Mouse (Mus musculus): ENCODE data around the gene Olfr1249. TPM values are rescaled to one million over a fixed set of nuclear protein-coding genes. Genes with fewer than 3 reads are reported as not detected.
"Not testable (repeated sequence)": the region's sequence is repeated elsewhere in the genome, so short reads cannot be mapped to it uniquely, and the experiment has no call there.

Gene Olfr1249
- polyA plus RNA-seq (2015; fragmentation: Nextera tagmentation; extraction: Ambion mirVana) = not detected in 2 replicates

- 96% methylated on average over 2 of the region's 2 CpGs for WGBS
- no peak for ATAC-seq (ENCODE audit: low FRiP score)
Observed at GRCm38 (mm10) chr2:89634883-89635282, at the start of gene Olfr1249. TSS of gene Olfr1249 (minus strand) at chr2:89634983.

GRCm38 (mm10) chr2:89671836-89672235 is 37.1 kb upstream of the Olfr1249 start, which contains the start of gene Olfr1251:
TSS of gene Olfr1251 (minus strand) at chr2:89671936.
- Histone ChIP-seq H3K27ac (no peak within 1 kb of the TSS), H3K4me1 (replicated peaks) (no peaks in the 10 kb centered on the region), H3K9ac (no peak within 1 kb of the TSS), H3K27me3 (no peaks in the 10 kb centered on the region), H3K36me3 (no peaks in the 10 kb centered on the region), H3K4me2 (no peak within 1 kb of the TSS), H3K4me3 (no peak within 1 kb of the TSS), H3K9me3 (no peaks in the 10 kb centered on the region)
- ATAC-seq (ENCODE audit: low FRiP score) = no peak

More at GRCm38 (mm10) chr2:89634883-89635282, at the start of gene Olfr1249:
- Histone ChIP-seq H3K9ac (no peak within 1 kb of the TSS), H3K27me3 (no peaks in the 10 kb centered on the region), H3K4me1 (replicated peaks) (no peaks in the 10 kb centered on the region), H3K4me2 (no peak within 1 kb of the TSS), H3K27ac (no peak within 1 kb of the TSS), H3K9me3 (no peaks in the 10 kb centered on the region), H3K36me3 (no peaks in the 10 kb centered on the region), H3K4me3 (no peak within 1 kb of the TSS)

- no peak within 1 kb of the TSS for H3K4me3 ChIP-seq
- H3K4me1 ChIP-seq (replicated peaks) = no peaks in the 10 kb centered on the region
- no peak within 1 kb of the TSS for H3K9ac ChIP-seq
- no peak within 1 kb of the TSS for H3K4me2 ChIP-seq
- no peaks in the 10 kb centered on the region for H3K27me3 ChIP-seq
- H3K27ac ChIP-seq = no peak within 1 kb of the TSS
- no peaks in the 10 kb centered on the region for H3K36me3 ChIP-seq
- no peak for ATAC-seq (ENCODE audit: low FRiP score)
- no peaks in the 10 kb centered on the region for H3K9me3 ChIP-seq
Observed at GRCm38 (mm10) chr2:89661367-89661766, 26.6 kb upstream of the Olfr1249 start, which contains the start of gene Olfr1250. TSS of gene Olfr1250 (minus strand) at chr2:89661467.

GRCm38 (mm10) chr2:89618145-89618544 is 16.6 kb downstream of the Olfr1249 start, which contains the start of gene Olfr1248:
TSS of gene Olfr1248 (minus strand) at chr2:89618245.
- not testable (repeated sequence) for H3K4me1 ChIP-seq (replicated peaks); H3K9ac ChIP-seq; H3K4me2 ChIP-seq; H3K27me3 ChIP-seq; H3K4me3 ChIP-seq; ATAC-seq (ENCODE audit: low FRiP score); H3K9me3 ChIP-seq; H3K36me3 ChIP-seq; H3K27ac ChIP-seq
- 94% methylated on average over 1 of the region's 1 CpGs for WGBS

GRCm38 (mm10) chr2:89614030-89614429 is 20.8 kb downstream of the Olfr1249 start, which contains the start of gene Olfr1247:
TSS of gene Olfr1247 (minus strand) at chr2:89614130.
- no peaks in the 10 kb centered on the region for H3K36me3 ChIP-seq
- no peak for ATAC-seq (ENCODE audit: low FRiP score)

GRCm38 (mm10) chr2:89593057-89593456 is 41.7 kb downstream of the Olfr1249 start, which contains the start of gene Olfr1246:
TSS of gene Olfr1246 (minus strand) at chr2:89593157.
- Histone ChIP-seq H3K9ac (no peak within 1 kb of the TSS), H3K4me1 (replicated peaks) (no peaks in the 10 kb centered on the region), H3K36me3 (no peaks in the 10 kb centered on the region), H3K9me3 (no peaks in the 10 kb centered on the region), H3K4me2 (no peak within 1 kb of the TSS), H3K27ac (no peak within 1 kb of the TSS), H3K27me3 (no peaks in the 10 kb centered on the region), H3K4me3 (no peak within 1 kb of the TSS)
- ATAC-seq (ENCODE audit: low FRiP score) = no peak
- whole genome bisulfite sequencing = 89% methylated on average over 2 of the region's 2 CpGs

More at GRCm38 (mm10) chr2:89614030-89614429, 20.8 kb downstream of the Olfr1249 start, which contains the start of gene Olfr1247:
- Histone ChIP-seq H3K27me3 (no peaks in the 10 kb centered on the region), H3K9me3 (no peaks in the 10 kb centered on the region), H3K4me2 (no peak within 1 kb of the TSS), H3K4me1 (replicated peaks) (no peaks in the 10 kb centered on the region), H3K4me3 (no peak within 1 kb of the TSS), H3K27ac (no peak within 1 kb of the TSS), H3K9ac (no peak within 1 kb of the TSS)
- 97% methylated on average over 2 of the region's 2 CpGs for WGBS

Other genes with a start within 250 kb of the Olfr1249 start
- not detected in 2 replicates for gene Olfr1238, start 225.3 kb downstream of the Olfr1249 start, polyA plus RNA-seq (2015; fragmentation: Nextera tagmentation; extraction: Ambion mirVana)
- gene Olfr1239, start 214.6 kb downstream of the Olfr1249 start, polyA plus RNA-seq (2015; fragmentation: Nextera tagmentation; extraction: Ambion mirVana) = not detected in 2 replicates
- gene Olfr1240, start 192.0 kb downstream of the Olfr1249 start, polyA plus RNA-seq (2015; fragmentation: Nextera tagmentation; extraction: Ambion mirVana) = not detected in 2 replicates
- gene Olfr1241, start 147.9 kb downstream of the Olfr1249 start, polyA plus RNA-seq (2015; fragmentation: Nextera tagmentation; extraction: Ambion mirVana) = not detected in 2 replicates
- gene Olfr1242, start 136.6 kb downstream of the Olfr1249 start, polyA plus RNA-seq (2015; fragmentation: Nextera tagmentation; extraction: Ambion mirVana) = not detected in 2 replicates
- gene Olfr1243, start 103.5 kb downstream of the Olfr1249 start, polyA plus RNA-seq (2015; fragmentation: Nextera tagmentation; extraction: Ambion mirVana) = not detected in 2 replicates
- gene Olfr1245, start 56.5 kb downstream of the Olfr1249 start, polyA plus RNA-seq (2015; fragmentation: Nextera tagmentation; extraction: Ambion mirVana) = not detected in 2 replicates
- not detected in 2 replicates for gene Olfr1246, start 41.8 kb downstream of the Olfr1249 start, polyA plus RNA-seq (2015; fragmentation: Nextera tagmentation; extraction: Ambion mirVana)
- gene Olfr1247, start 20.9 kb downstream of the Olfr1249 start, polyA plus RNA-seq (2015; fragmentation: Nextera tagmentation; extraction: Ambion mirVana) = not detected in 2 replicates
- gene Olfr1248, start 16.7 kb downstream of the Olfr1249 start, polyA plus RNA-seq (2015; fragmentation: Nextera tagmentation; extraction: Ambion mirVana) = not detected in 2 replicates
- not detected in 2 replicates for gene Olfr1250, start 26.5 kb upstream of the Olfr1249 start, polyA plus RNA-seq (2015; fragmentation: Nextera tagmentation; extraction: Ambion mirVana)
- not detected in 2 replicates for gene Olfr1251, start 37.0 kb upstream of the Olfr1249 start, polyA plus RNA-seq (2015; fragmentation: Nextera tagmentation; extraction: Ambion mirVana)
- gene Olfr1252, start 90.0 kb upstream of the Olfr1249 start, polyA plus RNA-seq (2015; fragmentation: Nextera tagmentation; extraction: Ambion mirVana) = not detected in 2 replicates
- not detected in 2 replicates for gene Olfr1253, start 122.1 kb upstream of the Olfr1249 start, polyA plus RNA-seq (2015; fragmentation: Nextera tagmentation; extraction: Ambion mirVana)
- gene Olfr1254, start 158.6 kb upstream of the Olfr1249 start, polyA plus RNA-seq (2015; fragmentation: Nextera tagmentation; extraction: Ambion mirVana) = not detected in 2 replicates
- not detected in 2 replicates for gene Olfr1255, start 177.1 kb upstream of the Olfr1249 start, polyA plus RNA-seq (2015; fragmentation: Nextera tagmentation; extraction: Ambion mirVana)
- not detected in 2 replicates for gene Olfr1256, start 206.6 kb upstream of the Olfr1249 start, polyA plus RNA-seq (2015; fragmentation: Nextera tagmentation; extraction: Ambion mirVana)
- gene Olfr48, start 213.2 kb upstream of the Olfr1249 start, polyA plus RNA-seq (2015; fragmentation: Nextera tagmentation; extraction: Ambion mirVana) = 0.19 TPM in 1 of 2 replicates, not detected in the other
- gene Olfr1257, start 243.5 kb upstream of the Olfr1249 start, polyA plus RNA-seq (2015; fragmentation: Nextera tagmentation; extraction: Ambion mirVana) = not detected in 2 replicates

Measured in hindbrain, embryonic 13.5 days (tissue).